Mouse (Mus musculus) bone marrow, adult 2 months (tissue): ENCODE data around the gene Rgs17.
A peak's percentile ranks its signal among the peaks of the same experiment; 100 is the strongest.

ENCODE experiments used
- CTCF ChIP-seq: fragments of 200-500 bp; IDR thresholded peaks from 2 replicates; pipeline ENCODE4 v1.5.1; 2011; ENCODE audit warnings: low read length, control low read depth; ENCODE audit not compliant: control insufficient read depth, insufficient read depth
- POLR2A ChIP-seq: fragments of 200-500 bp; IDR thresholded peaks from 2 replicates; pipeline ENCODE4 v1.6.1; 2011; ENCODE audit warnings: low read depth, mild to moderate bottlenecking, control low read depth, low read length, borderline replicate concordance; ENCODE audit not compliant: control insufficient read depth

- peak; percentile 68; the same call in 1 of the 2 replicates for TF ChIP-seq POLR2A
- TF ChIP-seq CTCF: peak; percentile 18; the same call in 1 of the 2 replicates
Measured at GRCm38 (mm10) chr10:5823740-5824491, 98.3 kb downstream of the Rgs17 start, which contains the start of gene Mtrf1l.
